Mouse (Mus musculus): ENCODE data around the gene Atg10.

Atg10 gene

GRCm38 (mm10) chr13:91180364-91180763 lies 43.4 kb downstream of the Atg10 start:
- ChIA-PET CTCF (no interaction called here), POLR2A (no interaction called here)

- ChIA-PET POLR2A (interaction anchor here in 1 of 4 experiments (1.0 kb wide), 1 partner anchor 19 kb away, joined by 3 read pairs; no protein-coding TSS in a partner anchor), CTCF (no interaction called here)
Observed at GRCm38 (mm10) chr13:91179174-91179899, 44.4 kb downstream of the Atg10 start.

DNA sequence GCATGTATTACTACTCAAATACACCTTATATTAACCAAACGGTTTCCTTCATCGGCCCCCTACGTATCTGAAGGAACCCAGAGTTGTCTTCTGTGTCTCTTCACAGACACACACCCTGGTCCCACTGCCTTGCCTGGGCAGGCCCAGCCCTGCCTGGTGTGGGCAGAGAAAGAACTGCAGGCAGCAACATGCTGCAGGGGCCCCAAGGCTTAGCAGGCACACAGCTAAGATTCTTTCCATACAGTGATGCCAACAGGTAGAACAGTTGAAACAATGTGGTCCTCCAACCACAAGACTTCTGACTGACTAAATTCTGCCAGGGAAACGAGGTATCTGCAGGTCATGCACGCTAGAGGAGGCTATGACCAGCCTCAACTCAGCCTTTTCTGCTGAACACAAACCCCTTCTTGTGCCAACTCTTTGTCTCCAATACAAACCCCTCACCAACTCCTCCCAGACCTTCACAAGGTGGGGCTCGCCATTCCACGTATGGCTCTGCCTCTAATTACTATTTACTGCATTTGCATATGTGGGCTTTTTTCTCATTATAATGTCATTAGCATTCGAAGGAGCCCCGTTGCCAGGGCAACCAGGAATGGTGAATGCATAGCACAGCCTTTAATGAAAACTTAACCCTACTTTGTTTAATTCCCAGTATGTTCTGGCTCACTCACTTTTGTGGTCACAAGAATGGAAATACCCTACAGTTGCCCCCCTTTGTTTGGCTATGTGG lies 45.2 kb downstream of the Atg10 start:
- CTCF ChIA-PET, result no interaction called here
- POLR2A ChIA-PET, result interaction anchor here in 2 of 4 experiments (0.9 to 1.0 kb wide), 3 partner anchors 9 to 44 kb away, joined by 3 to 4 read pairs (median 3); no protein-coding TSS in a partner anchor

DNA sequence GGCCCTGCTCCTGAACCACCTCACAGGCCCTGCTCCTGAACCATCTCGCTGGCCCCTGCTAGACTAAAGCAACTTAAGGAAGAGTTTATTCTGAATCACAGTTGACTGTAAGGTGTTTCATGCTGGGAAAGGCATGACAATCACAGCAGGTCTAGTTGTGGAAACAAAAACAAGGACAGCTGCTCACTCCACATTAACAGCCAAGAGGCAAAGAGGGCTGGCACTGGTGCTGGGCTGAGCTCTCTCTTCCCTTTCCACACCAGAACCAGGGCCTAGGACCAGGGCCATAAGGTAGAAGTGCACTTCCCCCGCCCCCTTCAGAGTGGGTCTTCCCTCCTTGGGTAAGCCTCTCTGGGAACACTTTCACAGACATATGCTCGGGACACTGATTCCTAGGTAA lies 48.4 kb downstream of the Atg10 start:
- CTCF ChIA-PET, result no interaction called here
- POLR2A ChIA-PET, result interaction anchor here in 1 of 4 experiments (0.7 kb wide), 1 partner anchor 8 kb away, joined by 5 read pairs; no protein-coding TSS in a partner anchor

- ChIA-PET POLR2A (interaction anchor here in 1 of 4 experiments (0.6 kb wide), 1 partner anchor 1445 kb away, joined by 3 read pairs; no protein-coding TSS in a partner anchor), CTCF (interaction anchor here in 1 of 4 experiments (0.7 kb wide), 1 partner anchor 83 kb away, joined by 3 read pairs; no protein-coding TSS in a partner anchor)
Observed at GRCm38 (mm10) chr13:91171766-91172491, 51.8 kb downstream of the Atg10 start.

GRCm38 (mm10) chr13:91171205-91171604 lies 52.6 kb downstream of the Atg10 start:
- CTCF ChIA-PET, result interaction anchor here in 1 of 4 experiments (0.7 kb wide), 1 partner anchor 82 kb away, joined by 3 read pairs; no protein-coding TSS in a partner anchor
- POLR2A ChIA-PET, result no interaction called here

DNA sequence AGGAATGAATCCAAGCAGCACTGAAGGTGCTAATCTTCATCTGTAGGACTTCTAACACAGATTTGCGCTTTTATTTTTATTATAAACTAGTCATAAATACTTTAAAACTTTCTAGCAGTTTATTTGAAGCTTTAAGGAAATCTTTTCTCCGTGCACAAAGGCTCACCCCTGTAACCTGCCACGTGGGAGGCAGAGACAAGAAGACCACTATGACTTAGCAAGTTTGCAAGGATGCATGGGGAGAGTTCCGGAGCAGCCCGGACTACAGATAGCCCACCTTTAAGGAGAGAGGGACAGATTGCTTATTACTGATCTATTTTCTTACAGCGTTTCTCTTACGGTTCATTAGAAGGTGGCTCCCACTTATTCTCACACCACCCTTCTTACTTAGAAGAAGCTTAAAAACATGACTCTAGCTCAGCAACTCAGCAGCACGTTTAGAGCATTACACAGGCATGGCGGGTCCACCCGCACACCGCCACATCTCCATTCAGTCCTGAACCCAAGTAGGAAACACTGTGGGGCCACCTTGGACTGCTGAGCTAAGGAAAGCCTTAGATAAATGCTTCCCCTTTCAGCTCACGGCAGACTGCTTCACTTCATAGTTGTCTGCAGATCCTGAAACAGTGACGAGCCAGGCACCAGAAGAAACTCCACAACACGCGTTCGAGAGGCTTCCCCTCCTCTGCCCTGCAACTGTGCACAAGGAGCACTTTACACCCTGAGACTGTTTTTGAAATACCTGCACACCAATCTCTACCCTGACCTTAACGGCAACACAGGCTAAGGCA lies 54.0 kb downstream of the Atg10 start:
- CTCF ChIA-PET, result no interaction called here
- POLR2A ChIA-PET, result interaction anchor here in 1 of 4 experiments (0.6 to 2.1 kb wide), 7 partner anchors 9 to 292 kb away, joined by 3 to 7 read pairs (median 4); partner anchors contain the start of gene Atg10

- ChIA-PET POLR2A (no interaction called here), CTCF (no interaction called here)
Observed at GRCm38 (mm10) chr13:91168486-91168885, 55.3 kb downstream of the Atg10 start.

DNA sequence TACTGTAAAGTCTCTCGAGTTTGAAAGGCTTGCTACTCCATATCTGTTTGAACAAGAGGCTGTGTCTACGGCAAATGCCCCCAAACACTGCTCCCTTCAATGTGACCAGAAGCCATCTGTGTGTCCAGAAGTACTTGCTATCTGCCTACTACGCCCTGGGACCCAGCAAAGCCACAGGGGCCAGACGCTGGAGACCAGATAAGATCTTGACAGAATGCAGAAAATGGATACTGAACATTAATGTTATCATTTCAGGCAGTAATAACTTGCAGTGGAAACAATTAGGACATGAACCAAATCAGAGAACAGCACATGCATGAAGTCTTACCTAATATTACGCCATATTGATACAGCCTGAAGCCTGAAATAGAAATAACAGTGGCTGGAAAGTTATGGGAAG lies 56.2 kb downstream of the Atg10 start:
- POLR2A ChIA-PET, result interaction anchor here in 1 of 4 experiments (0.7 kb wide), 1 partner anchor 8 kb away, joined by 5 read pairs; no protein-coding TSS in a partner anchor
- CTCF ChIA-PET, result no interaction called here

- POLR2A ChIA-PET, result interaction anchor here in 3 of 4 experiments (0.6 to 1.4 kb wide), 4 partner anchors 26 to 1188 kb away, joined by 3 read pairs; partner anchors contain the start of genes Atg10 (in 1 of the 3), Dhfr (in 1 of the 3) and Msh3 (in 1 of the 3)
- CTCF ChIA-PET, result no interaction called here
Observed at GRCm38 (mm10) chr13:91166286-91166685, 57.5 kb downstream of the Atg10 start.

DNA sequence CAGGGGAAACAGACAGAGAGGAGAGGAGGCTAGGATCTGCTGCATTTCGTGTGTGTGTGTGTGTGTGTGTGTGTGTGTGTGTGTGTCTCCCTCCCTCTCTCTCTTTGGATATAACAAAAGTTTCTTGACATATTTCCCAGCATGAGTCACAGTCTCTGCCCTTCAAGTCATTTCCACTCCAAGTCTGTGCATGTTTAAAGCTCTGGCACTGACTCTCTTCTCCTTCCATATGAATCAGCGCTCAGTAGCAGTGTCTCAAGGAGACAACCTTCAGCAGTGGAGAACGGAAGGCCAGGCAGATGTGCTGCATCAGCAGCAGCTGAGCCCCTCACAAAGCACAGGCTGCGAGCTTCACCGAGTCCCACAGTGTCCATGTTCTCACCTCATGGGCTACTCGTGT lies 58.6 kb downstream of the Atg10 start:
- ChIA-PET CTCF (no interaction called here), POLR2A (interaction anchor here in 1 of 4 experiments (1.4 kb wide), 2 partner anchors 25 to 58 kb away, joined by 3 read pairs; partner anchors contain the start of gene Atg10)

- CTCF ChIA-PET, result interaction anchor here in 1 of 4 experiments (0.6 kb wide), 1 partner anchor 971 kb away, joined by 3 read pairs; no protein-coding TSS in a partner anchor
Observed at GRCm38 (mm10) chr13:91163292-91163691, 60.5 kb downstream of the Atg10 start.

DNA sequence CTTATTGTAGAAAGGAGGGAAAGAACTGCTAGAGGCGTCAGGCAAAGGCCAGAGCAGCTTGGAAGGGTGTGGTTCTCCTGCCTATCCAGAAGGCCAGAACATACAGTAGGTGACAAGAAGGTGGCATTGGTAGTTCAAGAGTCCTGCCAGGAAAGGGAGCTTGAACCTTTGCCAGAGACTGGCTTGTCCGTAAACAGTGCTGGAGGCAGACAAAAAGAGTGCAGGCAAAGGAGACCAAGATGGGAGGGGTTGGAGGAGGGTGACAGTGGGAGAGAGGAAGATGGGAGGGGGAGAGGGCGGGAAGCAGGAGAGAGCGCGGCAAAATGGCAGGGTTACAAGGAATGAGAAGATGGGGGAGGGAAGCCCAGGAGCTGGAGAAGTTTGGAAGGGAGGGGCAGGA lies 61.3 kb downstream of the Atg10 start:
- ChIA-PET CTCF (no interaction called here), POLR2A (interaction anchor here in 1 of 4 experiments (0.5 kb wide), 1 partner anchor 588 kb away, joined by 4 read pairs; no protein-coding TSS in a partner anchor)

More at GRCm38 (mm10) chr13:91163292-91163691, 60.5 kb downstream of the Atg10 start:
- POLR2A ChIA-PET, result no interaction called here

DNA sequence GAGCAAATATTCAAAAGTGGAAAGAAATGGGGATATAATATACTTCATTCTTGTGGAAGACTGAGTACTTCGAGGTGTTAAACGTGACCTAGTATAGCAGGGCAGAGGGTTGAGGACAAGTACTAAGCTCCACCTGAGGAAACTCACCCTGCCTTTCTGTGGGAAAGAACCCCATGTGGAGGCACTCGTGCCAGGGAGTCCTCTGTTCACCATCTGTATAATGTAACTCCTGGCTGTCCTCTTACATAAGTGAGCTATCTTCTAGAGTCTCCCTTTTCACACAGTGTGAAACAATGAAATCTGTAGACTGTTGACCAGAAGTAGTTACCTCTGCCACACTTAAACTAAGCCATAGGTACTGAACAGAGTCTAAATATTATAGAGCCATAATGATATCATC lies 63.2 kb downstream of the Atg10 start:
- ChIA-PET CTCF (no interaction called here), POLR2A (no interaction called here)

GRCm38 (mm10) chr13:91159881-91160280 lies 63.9 kb downstream of the Atg10 start:
- POLR2A ChIA-PET, result no interaction called here
- CTCF ChIA-PET, result no interaction called here

DNA sequence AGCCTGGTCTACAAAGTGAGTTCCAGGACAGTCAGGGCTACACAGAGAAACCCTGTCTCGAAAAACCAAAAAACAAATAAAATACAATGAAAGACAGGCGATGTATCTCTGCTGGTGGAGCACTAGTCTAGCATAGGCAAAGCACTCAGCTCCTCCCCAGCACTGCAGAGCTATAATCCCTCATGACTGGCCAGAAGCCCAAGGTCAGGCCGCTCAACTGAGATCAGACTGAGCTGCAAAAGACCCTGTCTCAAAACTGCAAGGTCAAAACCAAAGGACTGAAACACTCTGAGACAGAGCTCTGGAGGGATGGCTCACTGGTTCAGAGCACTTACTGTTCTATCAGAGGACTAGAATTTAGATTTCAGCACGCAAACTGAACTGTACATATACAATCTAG lies 65.8 kb downstream of the Atg10 start:
- CTCF ChIA-PET, result no interaction called here

DNA sequence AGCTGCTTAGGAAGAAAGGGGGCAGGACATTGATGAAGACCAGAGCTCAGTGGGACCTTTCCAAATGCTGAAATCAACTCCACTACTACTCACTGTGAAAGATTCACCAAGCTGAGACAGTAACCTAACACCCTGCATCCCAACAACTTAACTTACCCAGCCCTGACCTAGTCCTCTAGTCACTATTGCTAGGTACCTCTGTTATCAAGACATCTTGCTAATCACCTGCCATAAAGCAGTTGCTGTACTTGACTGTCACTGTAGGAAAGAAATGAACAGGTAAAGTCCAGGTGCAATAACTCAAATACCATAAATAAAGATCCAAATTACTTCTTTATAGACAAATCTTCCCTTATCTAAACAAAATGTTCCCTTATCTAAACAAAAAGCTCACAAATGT lies 66.3 kb downstream of the Atg10 start:
- POLR2A ChIA-PET, result interaction anchor here in 1 of 4 experiments (0.5 to 1.5 kb wide), 3 partner anchors 67 to 232 kb away, joined by 3 to 4 read pairs (median 4); partner anchors contain the start of gene Atg10
- CTCF ChIA-PET, result no interaction called here

More for the DNA sequence above, 65.8 kb downstream of the Atg10 start:
- POLR2A ChIA-PET, result interaction anchor here in 1 of 4 experiments (0.9 kb wide), 1 partner anchor 66 kb away, joined by 4 read pairs; the partner anchor contains the start of gene Atg10

GRCm38 (mm10) chr13:91156949-91157348 lies 66.8 kb downstream of the Atg10 start:
- CTCF ChIA-PET, result no interaction called here
- POLR2A ChIA-PET, result interaction anchor here in 1 of 4 experiments (0.5 to 1.5 kb wide), 3 partner anchors 67 to 232 kb away, joined by 3 to 4 read pairs (median 4); partner anchors contain the start of gene Atg10
